Mouse (Mus musculus): ENCODE results near the gene Gm21764.
"Not testable (repeated sequence)": the region's sequence is repeated elsewhere in the genome, so short reads cannot be mapped to it uniquely, and the experiment has no call there.

Gm21764 gene

GRCm38 (mm10) chrY:18061712-18062111 is at the start of gene Gm21764:
Gene Gm21764 (minus strand): TSS chrY:18061812.
- not testable (repeated sequence) for DNase-seq (ENCODE audit: inconsistent age in 2 of 2, low spot score in 1 of 2)

GRCm38 (mm10) chrY:18088816-18089215 is 27.2 kb upstream of the Gm21764 start, which contains the start of gene Ssty1:
Gene Ssty1 (plus strand): TSS chrY:18089116.
- not testable (repeated sequence) for DNase-seq (ENCODE audit: inconsistent age in 2 of 2, low spot score in 1 of 2)
